Mouse (Mus musculus): ENCODE measurements around the gene Clec18a. TPM values are rescaled to one million over a fixed set of nuclear protein-coding genes. Genes with fewer than 3 reads are reported as not detected.
"Not testable (repeated sequence)": the region's sequence is repeated elsewhere in the genome, so short reads cannot be mapped to it uniquely, and the experiment has no call there.

Clec18a gene
- polyA plus RNA-seq, 1 experiment from 2014 or later, result 1.8 TPM

GRCm38 (mm10) chr8:111027391-111027937 lies 64.8 kb downstream of the Clec18a start:
- Histone ChIP-seq H3K4me1 (peaks cover 12% of the 10 kb centered on the region), H3K4me3 (peak overlapping the region; percentile 92), H3K9me3 (no peaks in the 10 kb centered on the region), H3K27ac (replicated peaks) (peak overlapping the region; percentile 86), H3K27me3 (replicated peaks; ENCODE audit: low read depth, poor library complexity, severe bottlenecking) (peaks cover 14% of the 10 kb centered on the region), H3K36me3 (replicated peaks) (no peaks in the 10 kb centered on the region)
- WGBS, result under 1% methylated on average over 31 of the region's 31 CpGs
- DNase-seq (ENCODE audit: low spot score), result peak; percentile 81

DNA sequence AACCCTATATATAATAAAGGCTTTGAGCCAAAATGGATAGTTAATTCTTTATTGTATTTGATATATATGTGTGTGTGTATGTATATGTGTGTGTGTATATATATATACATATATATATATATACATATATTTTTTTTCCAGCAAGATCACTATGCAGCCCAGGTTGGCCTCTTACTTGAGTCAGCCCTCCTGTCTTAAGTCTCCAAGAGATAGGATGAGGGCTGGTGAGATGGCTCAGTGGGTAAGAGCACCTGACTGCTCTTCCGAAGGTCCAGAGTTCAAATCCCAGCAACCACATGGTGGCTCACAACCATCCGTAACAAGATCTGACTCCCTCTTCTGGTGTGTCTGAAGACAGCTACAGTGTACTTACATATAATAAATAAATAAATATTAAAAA lies 65.6 kb downstream of the Clec18a start:
- not testable (repeated sequence) for H3K36me3 ChIP-seq (replicated peaks); H3K4me3 ChIP-seq; H3K27me3 ChIP-seq (replicated peaks; ENCODE audit: low read depth, poor library complexity, severe bottlenecking); DNase-seq (ENCODE audit: low spot score); H3K27ac ChIP-seq (replicated peaks); H3K9me3 ChIP-seq
- 79% methylated on average over 2 of the region's 2 CpGs for WGBS
- H3K4me1 ChIP-seq, result peaks cover 12% of the 10 kb centered on the region

GRCm38 (mm10) chr8:111010230-111010991 lies 81.8 kb downstream of the Clec18a start:
- not testable (repeated sequence) for H3K27ac ChIP-seq (replicated peaks); H3K27me3 ChIP-seq (replicated peaks; ENCODE audit: low read depth, poor library complexity, severe bottlenecking); DNase-seq (ENCODE audit: low spot score); H3K9me3 ChIP-seq; H3K4me1 ChIP-seq; H3K4me3 ChIP-seq
- peaks cover 66% of the 10 kb centered on the region for H3K36me3 ChIP-seq (replicated peaks)
- WGBS, result 86% methylated on average over 9 of the region's 10 CpGs

Small RNA genes lying within 50 kb of the gene (microRNA-seq; reads per million reads assigned to microRNA genes)
- gene Gm24103, result not detected
- 1.5 reads per million for gene Mir3473d

Other genes with a start within 250 kb of the Clec18a start
- gene Cog4, start 245.8 kb downstream of the Clec18a start, polyA plus RNA-seq (2016; fragmentation: Nextera tagmentation; extraction: Ambion mirVana), result 77.2 and 83.5 TPM in 2 replicates
- gene Sf3b3, start 245.6 kb downstream of the Clec18a start, polyA plus RNA-seq (2016; fragmentation: Nextera tagmentation; extraction: Ambion mirVana), result 230 and 242 TPM in 2 replicates
- 16.2 and 16.5 TPM in 2 replicates for gene Fuk, start 189.9 kb downstream of the Clec18a start, polyA plus RNA-seq (2016; fragmentation: Nextera tagmentation; extraction: Ambion mirVana)
- gene St3gal2, start 172.5 kb downstream of the Clec18a start, polyA plus RNA-seq (2016; fragmentation: Nextera tagmentation; extraction: Ambion mirVana), result 34.5 and 34.8 TPM in 2 replicates
- 23.7 and 26.3 TPM in 2 replicates for gene Ddx19a, start 94.6 kb downstream of the Clec18a start, polyA plus RNA-seq (2016; fragmentation: Nextera tagmentation; extraction: Ambion mirVana)
- 7.7 and 8.9 TPM in 2 replicates for gene Ddx19b, start 60.7 kb downstream of the Clec18a start, polyA plus RNA-seq (2016; fragmentation: Nextera tagmentation; extraction: Ambion mirVana)
- gene Aars, start 59.3 kb downstream of the Clec18a start, polyA plus RNA-seq (2016; fragmentation: Nextera tagmentation; extraction: Ambion mirVana), result 71.3 and 78.1 TPM in 2 replicates
- 20.1 and 23.8 TPM in 2 replicates for gene Exosc6, start 36.1 kb downstream of the Clec18a start, polyA plus RNA-seq (2016; fragmentation: Nextera tagmentation; extraction: Ambion mirVana)
- 10.8 and 11.5 TPM in 2 replicates for gene Pdpr, start 2.2 kb upstream of the Clec18a start, polyA plus RNA-seq (2016; fragmentation: Nextera tagmentation; extraction: Ambion mirVana)
- 62.0 and 65.0 TPM in 2 replicates for gene Glg1, start 166.8 kb upstream of the Clec18a start, polyA plus RNA-seq (2016; fragmentation: Nextera tagmentation; extraction: Ambion mirVana)
- gene Rfwd3, start 207.8 kb upstream of the Clec18a start, polyA plus RNA-seq (2016; fragmentation: Nextera tagmentation; extraction: Ambion mirVana), result 97.9 and 109 TPM in 2 replicates
- 0.21 and 0.60 TPM in 2 replicates for gene Mlkl, start 245.8 kb upstream of the Clec18a start, polyA plus RNA-seq (2016; fragmentation: Nextera tagmentation; extraction: Ambion mirVana)

Data from embryonic facial prominence, embryonic 10.5 days (tissue).